ENCODE assay signal across 46 mouse cellular contexts in genomic region chr13:23279992-23280391, GRCm38 (mm10). TPM values are rescaled to one million over a fixed set of nuclear protein-coding genes. Genes with fewer than 3 reads are reported as not detected.
"Had no signal": no experiment of that assay in that cellular context is flagged by ENCODE, and none has a peak within 500 bp of the region (broad histone marks: within the 10 kb centered on the region; RNA-seq: fewer than 3 reads in every experiment).

No protein-coding gene starts in this region.

- H3K36me3 ChIP-seq: limb, embryonic 10.5 days; limb, embryonic 12.5 days; limb, embryonic 13.5 days; limb, embryonic 15.5 days; liver, embryonic 12.5 days; liver, embryonic 13.5 days; liver, embryonic 15.5 days; lung, embryonic 15.5 days; midbrain, embryonic 12.5 days; midbrain, embryonic 13.5 days; midbrain, embryonic 15.5 days had no signal

- H3K27me3 ChIP-seq: liver, embryonic 12.5 days; liver, embryonic 13.5 days; lung, embryonic 15.5 days had no signal

- H3K9me3 ChIP-seq: limb, embryonic 10.5 days; limb, embryonic 12.5 days; limb, embryonic 13.5 days; limb, embryonic 15.5 days; liver, embryonic 12.5 days; liver, embryonic 13.5 days; liver, embryonic 15.5 days; lung, embryonic 15.5 days; midbrain, embryonic 12.5 days; midbrain, embryonic 13.5 days; midbrain, embryonic 15.5 days had no signal

- ATAC-seq: liver, embryonic 12.5 days; liver, postnatal 0 days; lung, postnatal 0 days; midbrain, embryonic 13.5 days; midbrain, embryonic 15.5 days; midbrain, embryonic 16.5 days had no signal

- H3K4me2 ChIP-seq: limb, embryonic 12.5 days; limb, embryonic 13.5 days; limb, embryonic 15.5 days; liver, embryonic 11.5 days; liver, embryonic 12.5 days; liver, embryonic 13.5 days; liver, embryonic 15.5 days; lung, embryonic 14.5 days; lung, embryonic 15.5 days; midbrain, embryonic 12.5 days; midbrain, embryonic 13.5 days; midbrain, embryonic 15.5 days had no signal

- H3K27ac ChIP-seq: left cerebral cortex, adult 2 months; limb, embryonic 10.5 days; limb, embryonic 12.5 days; limb, embryonic 13.5 days; limb, embryonic 15.5 days; liver, embryonic 12.5 days; liver, embryonic 13.5 days; liver, embryonic 14.5 days; liver, embryonic 15.5 days; lung, embryonic 15.5 days; macrophage; midbrain, embryonic 12.5 days; midbrain, embryonic 13.5 days; midbrain, embryonic 15.5 days had no signal

- H3K4me1 ChIP-seq: limb, embryonic 12.5 days; limb, embryonic 15.5 days; liver, embryonic 15.5 days; lung, embryonic 15.5 days; midbrain, embryonic 12.5 days; midbrain, embryonic 13.5 days; midbrain, embryonic 15.5 days had no signal

- H3K4me3 ChIP-seq: left cerebral cortex, adult 2 months; limb, embryonic 10.5 days; limb, embryonic 12.5 days; limb, embryonic 13.5 days; limb, embryonic 15.5 days; liver, embryonic 12.5 days; liver, embryonic 13.5 days; liver, embryonic 15.5 days; lung, embryonic 15.5 days; megakaryocyte, embryonic 14.5 days; midbrain, embryonic 12.5 days; midbrain, embryonic 13.5 days; midbrain, embryonic 15.5 days; myocyte had no signal

- H3K9ac ChIP-seq: limb, embryonic 12.5 days; limb, embryonic 13.5 days; limb, embryonic 15.5 days; liver, embryonic 12.5 days; liver, embryonic 13.5 days; liver, embryonic 14.5 days; liver, embryonic 15.5 days; liver, postnatal 0 days; lung, embryonic 14.5 days; lung, embryonic 15.5 days; midbrain, embryonic 12.5 days; midbrain, embryonic 13.5 days; midbrain, embryonic 15.5 days had no signal

- DNase-seq: left cerebral cortex, postnatal 4 days; liver; liver, embryonic 13.5 days; liver, postnatal 0 days; lung, adult 18-20 months; lung, adult 2 months; lung, embryonic 14.5 days; lung, postnatal 10 days; lung, postnatal 14 days; lung, postnatal 36 days; lung, postnatal 4 days; midbrain, embryonic 14.5 days had no signal

RNA-seq across cellular contexts. Expression of gene Vmn1r223, which starts 33.1 kb away (rescaled TPM):
- total RNA-seq: left cerebral cortex, adult 2 months; left cerebral cortex, adult 8-10 months; left cerebral cortex, postnatal 10 days; left cerebral cortex, postnatal 14 days; left cerebral cortex, postnatal 25 days; left cerebral cortex, postnatal 36 days; left cerebral cortex, postnatal 4 days; liver, adult 2 months; megakaryocyte progenitor cell, adult 5-6 weeks; megakaryocyte, adult 5-6 weeks; megakaryocyte-erythroid progenitor cell, adult 5-6 weeks; midbrain, postnatal 0 days; monocyte, adult 5-6 weeks had no signal
- polyA plus RNA-seq: limb, embryonic 10.5 days; limb, embryonic 11.5 days; limb, embryonic 12.5 days; limb, embryonic 13.5 days; limb, embryonic 14.5 days; limb, embryonic 15.5 days; liver, adult 2 months; liver, embryonic 11.5 days; liver, embryonic 12.5 days; liver, embryonic 13.5 days; liver, embryonic 14.5 days; liver, embryonic 15.5 days; liver, embryonic 16.5 days; liver, postnatal 0 days; lung, adult 2 months; lung, embryonic 14.5 days; lung, embryonic 15.5 days; lung, embryonic 16.5 days; lung, postnatal 0 days; macrophage; midbrain, embryonic 12.5 days; midbrain, embryonic 13.5 days; midbrain, embryonic 14.5 days; midbrain, embryonic 15.5 days; midbrain, embryonic 16.5 days; midbrain, postnatal 0 days; myocyte; neural tube, embryonic 11.5 days had no signal

RNA-seq across cellular contexts. Expression of gene Vmn1r222, which starts 44.2 kb away (rescaled TPM):
- total RNA-seq: left cerebral cortex, adult 2 months; left cerebral cortex, adult 8-10 months; left cerebral cortex, postnatal 10 days; left cerebral cortex, postnatal 14 days; left cerebral cortex, postnatal 25 days; left cerebral cortex, postnatal 36 days; left cerebral cortex, postnatal 4 days; liver, adult 2 months; megakaryocyte progenitor cell, adult 5-6 weeks; megakaryocyte, adult 5-6 weeks; megakaryocyte-erythroid progenitor cell, adult 5-6 weeks; midbrain, postnatal 0 days; monocyte, adult 5-6 weeks had no signal
- polyA plus RNA-seq: limb, embryonic 10.5 days; limb, embryonic 11.5 days; limb, embryonic 12.5 days; limb, embryonic 13.5 days; limb, embryonic 14.5 days; limb, embryonic 15.5 days; liver, adult 2 months; liver, embryonic 11.5 days; liver, embryonic 12.5 days; liver, embryonic 13.5 days; liver, embryonic 14.5 days; liver, embryonic 15.5 days; liver, embryonic 16.5 days; liver, postnatal 0 days; lung, adult 2 months; lung, embryonic 14.5 days; lung, embryonic 15.5 days; lung, embryonic 16.5 days; lung, postnatal 0 days; macrophage; midbrain, embryonic 12.5 days; midbrain, embryonic 13.5 days; midbrain, embryonic 14.5 days; midbrain, embryonic 15.5 days; midbrain, embryonic 16.5 days; midbrain, postnatal 0 days; myocyte; neural tube, embryonic 11.5 days had no signal
